Mouse (Mus musculus) neural tube, embryonic 14.5 days (tissue): ENCODE measurements around the gene Rnf214. TPM values are rescaled to one million over a fixed set of nuclear protein-coding genes. Genes with fewer than 3 reads are reported as not detected.
"Not testable (repeated sequence)": the region's sequence is repeated elsewhere in the genome, so short reads cannot be mapped to it uniquely, and the experiment has no call there.

Experiments
- ATAC-seq: fragments of 200-750 bp; cut with Nextera tagmentation; 2 replicates; pipeline ENCODE4 v1.8.0; 2017; ENCODE audit warnings: low read depth, mild to moderate bottlenecking, moderate TSS enrichment, moderate library complexity
- H3K27ac ChIP-seq: fragments of 300-500 bp; sonication (generic); 2 replicates; pipeline ENCODE4 v1.5.1; 2014; ENCODE audit warnings: low read depth, mild to moderate bottlenecking, control low read depth, low read length, moderate library complexity, mixed read lengths
- H3K27me3 ChIP-seq: fragments of 300-500 bp; sonication (generic); 2 replicates; pipeline ENCODE4 v1.6.1; 2014; ENCODE audit warnings: low read length; ENCODE audit not compliant: control insufficient read depth, insufficient read depth
- H3K36me3 ChIP-seq: fragments of 300-500 bp; sonication (generic); 2 replicates; pipeline ENCODE4 v1.6.1; 2014; ENCODE audit warnings: low read length, mixed read lengths; ENCODE audit not compliant: control insufficient read depth, insufficient read depth
- H3K4me1 ChIP-seq: fragments of 300-500 bp; sonication (generic); 2 replicates; pipeline ENCODE4 v1.6.1; 2014; ENCODE audit warnings: low read length; ENCODE audit not compliant: control insufficient read depth, insufficient read depth
- H3K4me2 ChIP-seq: fragments of 300-500 bp; sonication (generic); 2 replicates; pipeline ENCODE4 v1.6.1; 2014; ENCODE audit warnings: mild to moderate bottlenecking, low read depth, low read length, control low read depth
- H3K4me3 ChIP-seq: fragments of 300-500 bp; sonication (generic); 2 replicates; pipeline ENCODE4 v1.5.1; 2014; ENCODE audit warnings: low read depth, low read length, control low read depth, mixed read lengths
- H3K9ac ChIP-seq: fragments of 300-500 bp; sonication (generic); replicated peaks from 2 replicates; pipeline ENCODE4 v1.6.1; 2014; ENCODE audit warnings: low read depth, mild to moderate bottlenecking, control low read depth, low read length, mixed read lengths
- H3K9me3 ChIP-seq: fragments of 300-500 bp; sonication (generic); 2 replicates; pipeline ENCODE4 v1.6.1; 2016; ENCODE audit warnings: low read length; ENCODE audit not compliant: control insufficient read depth
- WGBS: fragments of 180-500 bp; shearing (Covaris S2); extraction: QIAGEN DNeasy Blood & Tissue Kit; methylation state at CpG from one replicate; pipeline ENCODE4 v1.1.7; 2014; 5-methylcytosine and 5-hydroxymethylcytosine counted together
- polyA plus RNA-seq: library from polyadenylated mRNA; unstranded; fragments of >200 nt; fragmentation: Nextera tagmentation; extraction: Ambion mirVana; gene quantifications from 2 replicates; pipeline ENCODE4 v1.2.1, GENCODE M21; 2014

The Rnf214 gene
- polyA plus RNA-seq, 1 experiment from 2014 or later: 132 TPM

DNA sequence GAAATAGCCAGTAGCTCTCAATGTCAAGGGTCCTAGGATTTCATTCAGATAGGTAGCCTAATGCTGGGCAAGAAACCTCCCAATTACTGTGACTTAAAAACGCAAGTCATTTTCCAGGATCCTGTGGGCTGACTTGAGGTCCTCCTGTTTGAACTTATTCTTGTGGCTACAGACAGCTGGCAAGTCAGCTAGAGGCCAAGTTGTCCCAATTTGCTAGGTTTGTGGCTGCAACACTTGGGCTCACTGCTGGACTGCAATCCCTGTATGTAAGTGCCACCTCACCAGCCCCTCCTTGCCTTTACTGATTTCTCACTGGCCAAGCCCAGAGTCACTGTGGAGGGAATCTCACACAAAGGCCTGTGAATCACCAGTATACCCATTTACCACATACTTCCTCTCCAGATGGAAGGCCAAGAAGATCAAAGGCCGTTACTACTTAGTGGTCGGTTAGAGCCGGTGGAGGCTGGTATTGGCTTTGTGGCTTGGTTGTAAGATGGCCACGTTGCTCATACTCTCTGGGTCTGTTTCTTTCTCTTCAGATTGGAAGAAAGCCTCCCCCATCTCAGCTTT is 59.7 kb downstream of the Rnf214 start:
- H3K27ac ChIP-seq: no peak overlapping the region
- no peak overlapping the region for H3K9ac ChIP-seq
- H3K36me3 ChIP-seq: no peaks in the 10 kb centered on the region
- no peaks in the 10 kb centered on the region for H3K27me3 ChIP-seq
- H3K9me3 ChIP-seq: no peaks in the 10 kb centered on the region
- ATAC-seq: no peak
- peaks cover 15% of the 10 kb centered on the region for H3K4me1 ChIP-seq
- H3K4me2 ChIP-seq: no peak overlapping the region
- no peak overlapping the region for H3K4me3 ChIP-seq
- 69% methylated on average over 5 of the region's 5 CpGs for WGBS

DNA sequence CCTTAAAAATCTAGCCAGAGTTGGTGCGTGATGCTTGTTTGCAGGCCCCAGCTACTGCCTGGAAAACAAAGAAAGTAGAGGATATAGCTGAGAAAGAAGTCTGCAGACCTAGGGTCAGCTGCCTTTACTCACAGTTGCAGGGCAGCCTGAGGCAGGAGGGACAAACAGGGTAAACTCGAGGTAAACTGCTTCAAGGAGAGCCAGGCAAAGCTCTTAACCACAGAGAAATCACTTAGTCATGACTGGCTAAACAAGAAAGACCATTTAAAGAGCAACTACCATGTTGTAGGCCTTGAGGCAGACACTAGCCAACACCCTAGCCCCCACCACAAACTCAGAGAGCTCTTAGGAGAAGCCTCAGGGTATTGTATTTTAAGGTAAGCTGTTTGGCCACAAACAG is 60.5 kb downstream of the Rnf214 start:
- H3K9me3 ChIP-seq, H3K4me3 ChIP-seq, H3K27me3 ChIP-seq, H3K4me2 ChIP-seq, H3K36me3 ChIP-seq, ATAC-seq, H3K9ac ChIP-seq, H3K27ac ChIP-seq: not testable (repeated sequence)
- peaks cover 21% of the 10 kb centered on the region for H3K4me1 ChIP-seq
- 77% methylated on average over 2 of the region's 2 CpGs for WGBS

DNA sequence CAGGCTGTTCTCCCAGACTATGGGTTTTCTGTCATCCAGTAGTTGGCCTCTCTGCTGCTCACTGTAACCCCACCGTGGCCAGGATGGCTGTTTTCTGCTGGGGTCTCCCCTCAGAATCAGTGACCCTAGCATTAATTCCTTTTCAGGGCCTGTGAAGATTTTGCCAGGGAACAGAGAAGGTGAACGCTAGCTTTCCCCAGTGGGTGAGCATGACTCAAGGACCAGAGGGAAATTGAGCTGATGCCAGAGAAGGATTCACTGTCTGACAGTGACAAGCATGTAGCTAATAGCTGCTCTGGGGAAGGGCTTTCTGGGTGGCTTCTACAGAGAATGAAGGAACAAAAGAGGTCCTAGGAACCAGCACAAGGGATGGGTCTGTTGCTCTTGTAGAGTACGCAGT is 61.2 kb downstream of the Rnf214 start:
- no peak overlapping the region for H3K27ac ChIP-seq
- no peak overlapping the region for H3K4me3 ChIP-seq
- H3K27me3 ChIP-seq: no peaks in the 10 kb centered on the region
- no peak for ATAC-seq
- H3K4me2 ChIP-seq: no peak overlapping the region
- H3K36me3 ChIP-seq: no peaks in the 10 kb centered on the region
- no peaks in the 10 kb centered on the region for H3K9me3 ChIP-seq
- WGBS: 79% methylated on average over 3 of the region's 3 CpGs
- H3K9ac ChIP-seq: no peak overlapping the region
- peaks cover 28% of the 10 kb centered on the region for H3K4me1 ChIP-seq

DNA sequence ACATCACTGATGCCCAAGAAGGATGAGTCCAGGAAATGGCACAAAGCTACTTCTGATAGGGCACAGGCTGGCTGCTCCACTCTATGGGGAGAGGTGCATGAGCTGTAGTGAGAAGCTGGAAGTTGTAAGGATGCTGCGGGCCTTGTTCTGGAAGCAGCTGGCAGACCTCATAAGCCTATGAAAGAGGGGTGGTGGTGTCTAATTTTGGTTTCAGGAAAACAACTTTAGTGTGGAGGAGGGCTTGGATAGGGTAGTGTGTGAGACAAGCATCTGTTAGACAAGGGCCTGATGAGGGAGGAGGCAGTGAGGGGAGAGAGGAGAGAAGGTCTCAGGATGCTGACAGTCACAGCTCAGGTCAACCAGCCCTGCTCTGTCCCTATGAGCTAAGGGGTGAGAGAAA is 62.9 kb downstream of the Rnf214 start:
- Histone ChIP-seq H3K4me2 (no peak overlapping the region), H3K9ac (no peak overlapping the region), H3K27me3 (no peaks in the 10 kb centered on the region), H3K4me3 (no peak overlapping the region), H3K4me1 (peaks cover 30% of the 10 kb centered on the region), H3K27ac (no peak overlapping the region), H3K9me3 (no peaks in the 10 kb centered on the region), H3K36me3 (no peaks in the 10 kb centered on the region)
- 96% methylated on average over 1 of the region's 1 CpGs for WGBS
- ATAC-seq: no peak

DNA sequence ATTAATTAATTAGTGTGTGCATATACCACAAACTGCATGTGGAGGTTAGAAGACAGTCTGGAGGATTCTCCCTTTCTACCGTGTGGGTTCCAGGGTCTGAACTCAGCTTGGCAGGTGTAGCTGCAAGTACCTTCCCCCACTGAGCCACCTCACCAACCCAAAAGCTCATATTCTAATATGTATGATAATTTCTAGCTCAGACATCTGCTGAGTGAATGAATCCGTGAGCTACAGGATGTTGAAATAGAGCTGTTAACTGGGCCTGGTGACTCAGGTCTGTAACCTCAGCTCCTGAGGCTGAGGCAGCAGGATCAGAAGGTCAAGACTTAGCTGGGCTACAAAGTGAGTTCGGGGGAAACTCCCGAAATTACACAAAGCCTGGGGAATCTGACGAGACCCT is 63.7 kb downstream of the Rnf214 start:
- WGBS: 87% methylated on average over 5 of the region's 5 CpGs
- no peak for ATAC-seq
- H3K4me1 ChIP-seq: peaks cover 30% of the 10 kb centered on the region

DNA sequence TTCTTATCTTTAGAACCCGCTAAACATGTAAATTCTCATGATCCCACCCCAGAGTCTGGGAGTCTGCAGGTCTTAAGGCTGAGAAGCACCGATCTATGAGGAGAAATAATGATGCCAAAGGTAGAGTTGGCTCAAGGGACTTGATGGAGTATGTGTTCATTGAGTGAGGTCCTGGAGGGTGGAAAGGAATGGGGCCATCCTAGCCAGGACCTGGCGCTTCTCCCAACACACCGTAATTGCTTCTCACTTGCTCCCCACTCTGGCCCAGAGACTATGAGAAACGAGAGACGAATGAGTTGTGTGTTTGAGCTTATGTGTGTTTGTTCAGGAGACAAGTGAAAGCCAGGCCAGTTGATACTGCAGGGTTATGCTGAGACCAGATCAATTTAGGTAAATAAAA is 65.3 kb downstream of the Rnf214 start:
- WGBS: 79% methylated on average over 6 of the region's 6 CpGs
- no peak for ATAC-seq

More for the DNA sequence above, 63.7 kb downstream of the Rnf214 start:
- no peaks in the 10 kb centered on the region for H3K36me3 ChIP-seq
- no peak overlapping the region for H3K4me2 ChIP-seq
- H3K27me3 ChIP-seq: no peaks in the 10 kb centered on the region
- no peak overlapping the region for H3K9ac ChIP-seq
- H3K9me3 ChIP-seq: no peaks in the 10 kb centered on the region
- no peak overlapping the region for H3K27ac ChIP-seq
- H3K4me3 ChIP-seq: no peak overlapping the region

DNA sequence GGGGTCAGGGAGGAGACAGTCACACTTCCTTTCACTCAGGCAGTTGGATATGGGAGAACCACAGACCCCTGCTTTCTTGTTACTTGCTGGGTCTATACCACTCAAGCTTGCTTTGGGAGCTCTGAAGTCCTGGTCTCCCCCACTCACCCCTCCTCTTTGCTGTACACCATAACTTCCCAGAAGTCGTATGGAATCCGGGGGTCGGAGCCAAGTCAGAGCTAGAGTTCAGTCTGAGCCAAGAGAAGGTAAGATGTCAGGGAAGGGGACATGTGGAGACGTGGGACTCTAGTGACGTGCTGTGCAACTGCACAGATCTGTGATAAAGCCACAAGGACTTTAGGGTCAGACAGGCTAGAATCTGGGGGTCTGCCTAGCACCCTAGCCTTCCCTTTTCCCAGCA is 66.4 kb downstream of the Rnf214 start:
- H3K4me1 ChIP-seq: peaks cover 30% of the 10 kb centered on the region
- WGBS: 76% methylated on average over 5 of the region's 5 CpGs
- H3K9ac ChIP-seq: no peak overlapping the region; the same call in 1 of the 2 replicates
- ATAC-seq: no peak
- H3K27ac ChIP-seq: no peak overlapping the region
- H3K4me3 ChIP-seq: peak overlapping the region; percentile 89; the same call in 1 of the 2 replicates
- peak overlapping the region; percentile 93 for H3K4me2 ChIP-seq
- H3K27me3 ChIP-seq: no peaks in the 10 kb centered on the region
- H3K9me3 ChIP-seq: no peaks in the 10 kb centered on the region
- no peaks in the 10 kb centered on the region for H3K36me3 ChIP-seq

More for the DNA sequence above, 65.3 kb downstream of the Rnf214 start:
- Histone ChIP-seq H3K36me3 (no peaks in the 10 kb centered on the region), H3K4me1 (peaks cover 30% of the 10 kb centered on the region), H3K9me3 (no peaks in the 10 kb centered on the region), H3K4me2 (peak overlapping the region; percentile 93; the same call in 1 of the 2 replicates), H3K27me3 (no peaks in the 10 kb centered on the region), H3K27ac (no peak overlapping the region), H3K4me3 (no peak overlapping the region), H3K9ac (peak overlapping the region; percentile 11; the same call in 1 of the 2 replicates)

DNA sequence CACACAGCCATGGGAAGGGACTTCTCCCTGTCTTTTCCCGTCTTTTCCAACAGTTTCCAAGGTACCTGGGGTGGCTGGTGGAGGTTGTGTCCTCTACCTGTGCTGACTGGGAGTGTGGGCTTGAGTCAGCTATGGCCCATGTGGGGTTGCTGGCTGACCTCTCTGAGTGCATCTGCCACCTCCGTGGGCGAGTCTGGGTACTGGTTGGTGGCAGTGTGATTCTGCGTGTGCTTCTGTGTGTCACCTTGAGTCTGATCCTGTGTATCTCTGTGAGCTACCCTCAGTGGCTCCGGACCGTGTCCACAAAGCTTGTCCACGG is 66.8 kb downstream of the Rnf214 start:
- H3K36me3 ChIP-seq: no peaks in the 10 kb centered on the region
- H3K27ac ChIP-seq: no peak overlapping the region
- H3K4me1 ChIP-seq: peaks cover 30% of the 10 kb centered on the region
- H3K9ac ChIP-seq: peak overlapping the region; percentile 83
- H3K4me3 ChIP-seq: peak overlapping the region; percentile 89
- H3K4me2 ChIP-seq: peak overlapping the region; percentile 93
- no peaks in the 10 kb centered on the region for H3K27me3 ChIP-seq
- no peaks in the 10 kb centered on the region for H3K9me3 ChIP-seq
- ATAC-seq: no peak
- WGBS: 70% methylated on average over 7 of the region's 7 CpGs

DNA sequence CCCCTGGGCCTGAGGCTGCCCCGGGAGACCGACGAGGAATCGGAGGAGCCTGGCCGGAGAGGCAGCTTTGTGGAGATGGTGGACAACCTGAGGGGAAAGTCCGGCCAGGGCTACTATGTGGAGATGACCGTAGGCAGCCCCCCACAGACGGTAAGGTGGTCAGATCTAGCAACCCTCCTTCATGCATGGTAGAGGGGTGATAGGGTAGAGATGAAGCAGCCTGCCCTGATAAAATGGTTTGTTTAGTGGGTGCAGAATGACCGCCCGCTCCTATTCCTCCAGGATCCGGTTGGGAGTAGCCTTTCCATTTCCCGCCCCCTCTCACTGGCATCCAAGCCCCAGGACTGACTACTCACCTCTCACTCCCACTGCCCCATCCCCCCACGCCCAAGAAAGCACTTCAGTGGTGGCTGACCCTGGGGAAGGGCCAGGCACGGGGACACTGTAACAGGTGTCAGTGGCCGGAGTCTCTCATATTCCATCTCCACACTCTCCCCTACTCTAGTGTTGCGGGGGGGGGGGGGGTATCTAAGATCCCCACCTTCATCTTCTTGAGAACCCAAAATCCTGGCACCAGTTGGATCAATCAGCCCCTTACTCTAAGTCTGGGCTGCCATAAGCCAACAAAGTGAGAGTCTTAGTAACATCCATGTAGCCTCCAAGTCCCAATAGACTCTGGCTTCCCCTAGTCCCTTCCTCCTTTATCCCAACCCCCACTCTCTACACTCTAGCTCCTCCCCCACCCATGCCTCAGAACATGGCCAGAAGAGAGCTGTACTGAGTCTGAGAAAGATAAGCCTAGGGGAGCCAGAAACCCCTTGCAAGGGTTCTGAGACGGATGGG is 67.4 kb downstream of the Rnf214 start:
- Histone ChIP-seq H3K9ac (peak overlapping the region; percentile 83), H3K4me3 (peak overlapping the region; percentile 89), H3K9me3 (no peaks in the 10 kb centered on the region), H3K4me1 (peaks cover 30% of the 10 kb centered on the region), H3K36me3 (no peaks in the 10 kb centered on the region), H3K27ac (peak overlapping the region; percentile 46; the same call in 1 of the 2 replicates), H3K27me3 (no peaks in the 10 kb centered on the region), H3K4me2 (peak overlapping the region; percentile 93)
- 14% methylated on average over 17 of the region's 17 CpGs for WGBS
- ATAC-seq: peak; percentile 22; the same call in 1 of the 2 replicates
